Mouse (Mus musculus): ENCODE results near the gene Etnk1.

GRCm38 (mm10) chr6:143259870-143260559 lies 93.0 kb downstream of the Etnk1 start:
- TF ChIP-seq POLR2A (IDR thresholded peaks at IDR 0.05; ENCODE audit: low read depth, low read length), result no peak
- no peak for TF ChIP-seq CTCF (IDR thresholded peaks at IDR 0.05; ENCODE audit: borderline replicate concordance, insufficient read depth, low read length)
